Mouse (Mus musculus) lung, embryonic 14.5 days (tissue): ENCODE results near the gene Tspyl4. TPM values are rescaled to one million over a fixed set of nuclear protein-coding genes. Genes with fewer than 3 reads are reported as not detected.
"Not testable (repeated sequence)": the region's sequence is repeated elsewhere in the genome, so short reads cannot be mapped to it uniquely, and the experiment has no call there.

Experiments used
- ATAC-seq: fragments of 200-750 bp; cut with Nextera tagmentation; 2 replicates; pipeline ENCODE4 v1.8.0; 2017; ENCODE audit warnings: mild to moderate bottlenecking, moderate TSS enrichment, moderate library complexity; ENCODE audit not compliant: insufficient read depth
- DNase-seq: peaks from one replicate; pipeline ENCODE4 v3.0.0-alpha.2; 2015
- H3K27ac ChIP-seq: fragments of 300-500 bp; sonication (generic); 2 replicates; pipeline ENCODE4 v1.5.1; 2014; ENCODE audit warnings: low read depth, mild to moderate bottlenecking, moderate library complexity
- H3K27me3 ChIP-seq: fragments of 300-500 bp; sonication (generic); 2 replicates; pipeline ENCODE4 v1.6.1; 2014; ENCODE audit warnings: low read length, control low read depth; ENCODE audit not compliant: insufficient read depth
- H3K36me3 ChIP-seq: fragments of 300-500 bp; sonication (generic); 2 replicates; pipeline ENCODE4 v1.6.1; 2014; ENCODE audit warnings: control low read depth; ENCODE audit not compliant: insufficient read depth
- H3K4me1 ChIP-seq: fragments of 300-500 bp; sonication (generic); 2 replicates; pipeline ENCODE4 v1.6.1; 2014; ENCODE audit warnings: antibody characterized with exemption, control low read depth; ENCODE audit not compliant: insufficient read depth
- H3K4me2 ChIP-seq: fragments of 300-500 bp; sonication (generic); 2 replicates; pipeline ENCODE4 v1.6.1; 2014; ENCODE audit warnings: mild to moderate bottlenecking
- H3K4me3 ChIP-seq: fragments of 300-500 bp; sonication (generic); 2 replicates; pipeline ENCODE4 v1.5.1; 2014; ENCODE audit warnings: low read depth, low read length
- H3K9ac ChIP-seq: fragments of 300-500 bp; sonication (generic); 2 replicates; pipeline ENCODE4 v1.6.1; 2014
- H3K9me3 ChIP-seq: fragments of 300-500 bp; sonication (generic); 2 replicates; pipeline ENCODE4 v1.6.1; 2016; ENCODE audit warnings: low read depth, low read length, control low read depth
- CTCF ChIP-seq: IDR thresholded peaks from 2 replicates; pipeline ENCODE4 v1.5.1; 2016; ENCODE audit warnings: antibody characterized with exemption, low read depth
- WGBS: fragments of 180-500 bp; shearing (Covaris S2); extraction: QIAGEN DNeasy Blood & Tissue Kit; methylation state at CpG from one replicate; pipeline ENCODE4 v1.1.7; 2014; 5-methylcytosine and 5-hydroxymethylcytosine counted together
- polyA plus RNA-seq: library from polyadenylated mRNA; unstranded; fragments of >200 nt; fragmentation: Nextera tagmentation; extraction: Ambion mirVana; gene quantifications from 2 replicates; pipeline ENCODE4 v1.2.1, GENCODE M21; 2014

The Tspyl4 gene
- polyA plus RNA-seq = 4.0 and 4.4 TPM in 2 replicates

GRCm38 (mm10) chr10:34297299-34297979 lies at the start of gene Tspyl4:
TSS of gene Tspyl4 (plus strand) at chr10:34297442.
- no peaks in the 10 kb centered on the region for H3K27me3 ChIP-seq
- H3K9ac ChIP-seq = peak within 1 kb of the TSS; percentile 60
- peak; percentile 98 for DNase-seq
- under 1% methylated on average over 38 of the region's 38 CpGs for WGBS
- peak; percentile 98 for ATAC-seq
- no peaks in the 10 kb centered on the region for H3K9me3 ChIP-seq
- TF ChIP-seq CTCF = no peak
- H3K27ac ChIP-seq = peak within 1 kb of the TSS; percentile 62; the same call in 1 of the 2 replicates
- 0 out of 2 replicates have a peak, but pooled peaks cover 6% of the 10 kb centered on the region for H3K4me1 ChIP-seq
- H3K36me3 ChIP-seq = no peaks in the 10 kb centered on the region
- H3K4me3 ChIP-seq = peak within 1 kb of the TSS; percentile 70
- H3K4me2 ChIP-seq = peak within 1 kb of the TSS; percentile 94

- 17% methylated on average over 3 of the region's 3 CpGs for WGBS
- Histone ChIP-seq H3K4me3 (no peak overlapping the region), H3K9me3 (no peaks in the 10 kb centered on the region), H3K36me3 (no peaks in the 10 kb centered on the region), H3K27me3 (no peaks in the 10 kb centered on the region), H3K27ac (peak overlapping the region; percentile 68), H3K4me1 (peaks cover 13% of the 10 kb centered on the region), H3K4me2 (no peak overlapping the region), H3K9ac (no peak overlapping the region)
- no peak for TF ChIP-seq CTCF
- ATAC-seq = peak; percentile 25; the same call in 1 of the 2 replicates
- peak; percentile 89 for DNase-seq
Measured at GRCm38 (mm10) chr10:34247757-34248156, 49.5 kb upstream of the Tspyl4 start.

GRCm38 (mm10) chr10:34249594-34249993 lies 47.6 kb upstream of the Tspyl4 start:
- Histone ChIP-seq H3K27ac (no peak overlapping the region), H3K36me3 (no peaks in the 10 kb centered on the region), H3K4me1 (peaks cover 7% of the 10 kb centered on the region), H3K9ac (no peak overlapping the region), H3K4me3 (no peak overlapping the region), H3K9me3 (no peaks in the 10 kb centered on the region), H3K4me2 (no peak overlapping the region), H3K27me3 (no peaks in the 10 kb centered on the region)
- 31% methylated on average over 2 of the region's 2 CpGs for WGBS
- DNase-seq (no peak), ATAC-seq (no peak)
- TF ChIP-seq CTCF = no peak

- not testable (repeated sequence) for H3K4me2 ChIP-seq, H3K4me1 ChIP-seq, H3K36me3 ChIP-seq, H3K9ac ChIP-seq, ATAC-seq, DNase-seq, H3K4me3 ChIP-seq, H3K9me3 ChIP-seq, H3K27me3 ChIP-seq, H3K27ac ChIP-seq
- WGBS = 86% methylated on average over 9 of the region's 9 CpGs
Measured at GRCm38 (mm10) chr10:34252833-34253232, 44.4 kb upstream of the Tspyl4 start.

- ATAC-seq = no peak
Measured at GRCm38 (mm10) chr10:34265106-34265505, 32.1 kb upstream of the Tspyl4 start.

GRCm38 (mm10) chr10:34267312-34268070 lies 29.8 kb upstream of the Tspyl4 start:
- no peaks in the 10 kb centered on the region for H3K27me3 ChIP-seq
- DNase-seq (no peak), ATAC-seq (no peak)
- TF ChIP-seq CTCF = no peak
- no peaks in the 10 kb centered on the region for H3K36me3 ChIP-seq
- no peak overlapping the region for H3K27ac ChIP-seq
- H3K4me1 ChIP-seq = no peaks in the 10 kb centered on the region; the same call in 1 of the 2 replicates
- no peaks in the 10 kb centered on the region for H3K9me3 ChIP-seq
- 66% methylated on average over 5 of the region's 5 CpGs for WGBS
- H3K9ac ChIP-seq = no peak overlapping the region
- H3K4me2 ChIP-seq = no peak overlapping the region
- no peak overlapping the region for H3K4me3 ChIP-seq

More at GRCm38 (mm10) chr10:34265106-34265505, 32.1 kb upstream of the Tspyl4 start:
- H3K4me3 ChIP-seq = no peak overlapping the region
- no peaks in the 10 kb centered on the region for H3K36me3 ChIP-seq
- H3K9me3 ChIP-seq = no peaks in the 10 kb centered on the region
- WGBS = 84% methylated on average over 4 of the region's 4 CpGs
- TF ChIP-seq CTCF = no peak
- no peak overlapping the region for H3K27ac ChIP-seq
- no peaks in the 10 kb centered on the region for H3K4me1 ChIP-seq
- no peaks in the 10 kb centered on the region for H3K27me3 ChIP-seq
- H3K9ac ChIP-seq = no peak overlapping the region
- no peak overlapping the region for H3K4me2 ChIP-seq
- DNase-seq = no peak

- no peak for TF ChIP-seq CTCF
- ATAC-seq = no peak; the same call in 1 of the 2 replicates
Measured at GRCm38 (mm10) chr10:34271681-34272080, 25.6 kb upstream of the Tspyl4 start.

More at GRCm38 (mm10) chr10:34271681-34272080, 25.6 kb upstream of the Tspyl4 start:
- Histone ChIP-seq H3K9ac (no peak overlapping the region), H3K4me3 (no peak overlapping the region), H3K4me2 (no peak overlapping the region), H3K9me3 (no peaks in the 10 kb centered on the region), H3K36me3 (no peaks in the 10 kb centered on the region), H3K4me1 (no peaks in the 10 kb centered on the region; the same call in 1 of the 2 replicates), H3K27ac (no peak overlapping the region), H3K27me3 (no peaks in the 10 kb centered on the region)
- WGBS = 37% methylated on average over 7 of the region's 7 CpGs
- DNase-seq = peak; percentile 74
